Mouse (Mus musculus): Measurements from ENCODE around the gene Pm20d1. TPM values are rescaled to one million over a fixed set of nuclear protein-coding genes. Genes with fewer than 3 reads are reported as not detected.

The Pm20d1 gene
- polyA plus RNA-seq, 1 experiment: 0.11 TPM

GRCm38 (mm10) chr1:131837035-131837434 lies 39.9 kb downstream of the Pm20d1 start:
- TF ChIP-seq POLR2A (IDR thresholded peaks at IDR 0.05; ENCODE audit: low read depth, low read length) (no peak), CTCF (IDR thresholded peaks at IDR 0.05; ENCODE audit: extremely low read depth, insufficient read depth, insufficient read length, insufficient replicate concordance) (no peak)
- no peak overlapping the region for H3K4me3 ChIP-seq (ENCODE audit: extremely low read depth, insufficient read depth, insufficient read length)
- peaks cover 17% of the 10 kb centered on the region for H3K36me3 ChIP-seq (ENCODE audit: control insufficient read depth, insufficient read depth, low read length)
- no peaks in the 10 kb centered on the region for H3K27me3 ChIP-seq (ENCODE audit: control insufficient read depth, insufficient read depth, low read length)
- H3K4me1 ChIP-seq (ENCODE audit: control insufficient read depth, insufficient read depth, insufficient read length): peaks cover 5% of the 10 kb centered on the region; the same call in 1 of the 2 replicates
- H3K27ac ChIP-seq (ENCODE audit: insufficient read depth, low read length): no peak overlapping the region
- DNase-seq (ENCODE audit: low read depth in 1 of 2, low spot score in 2 of 2): no peak
- WGBS: 74% methylated on average over 3 of the region's 3 CpGs

DNA sequence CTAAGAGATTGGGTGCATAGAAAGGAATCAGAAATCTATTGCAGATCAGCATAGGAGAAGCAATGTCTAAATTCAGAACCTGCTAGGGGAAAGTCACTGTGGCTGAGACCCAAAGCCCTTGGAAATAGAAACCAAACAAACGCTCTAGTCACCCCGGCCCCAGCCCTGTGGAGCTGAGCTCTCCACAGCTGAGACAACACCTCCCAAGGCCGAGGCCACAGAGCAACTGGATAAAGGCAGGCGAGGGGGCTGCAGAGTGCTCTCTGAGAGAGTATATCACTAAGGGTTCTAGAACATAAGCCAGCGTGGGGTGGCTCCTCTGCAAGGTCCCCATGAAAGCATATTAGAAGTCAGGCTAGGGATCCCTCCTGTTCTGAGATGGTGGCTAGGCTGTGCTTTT lies 41.4 kb downstream of the Pm20d1 start:
- WGBS: 86% methylated on average over 5 of the region's 5 CpGs
- no peak for DNase-seq (ENCODE audit: low read depth in 1 of 2, low spot score in 2 of 2)
- Histone ChIP-seq H3K4me3 (ENCODE audit: extremely low read depth, insufficient read depth, insufficient read length) (no peak overlapping the region), H3K36me3 (ENCODE audit: control insufficient read depth, insufficient read depth, low read length) (peaks cover 29% of the 10 kb centered on the region), H3K4me1 (ENCODE audit: control insufficient read depth, insufficient read depth, insufficient read length) (peaks cover 5% of the 10 kb centered on the region; the same call in 1 of the 2 replicates), H3K27ac (ENCODE audit: insufficient read depth, low read length) (no peak overlapping the region), H3K27me3 (ENCODE audit: control insufficient read depth, insufficient read depth, low read length) (no peaks in the 10 kb centered on the region)
- no peak for TF ChIP-seq POLR2A (IDR thresholded peaks at IDR 0.05; ENCODE audit: low read depth, low read length)
- no peak for TF ChIP-seq CTCF (IDR thresholded peaks at IDR 0.05; ENCODE audit: extremely low read depth, insufficient read depth, insufficient read length, insufficient replicate concordance)

DNA sequence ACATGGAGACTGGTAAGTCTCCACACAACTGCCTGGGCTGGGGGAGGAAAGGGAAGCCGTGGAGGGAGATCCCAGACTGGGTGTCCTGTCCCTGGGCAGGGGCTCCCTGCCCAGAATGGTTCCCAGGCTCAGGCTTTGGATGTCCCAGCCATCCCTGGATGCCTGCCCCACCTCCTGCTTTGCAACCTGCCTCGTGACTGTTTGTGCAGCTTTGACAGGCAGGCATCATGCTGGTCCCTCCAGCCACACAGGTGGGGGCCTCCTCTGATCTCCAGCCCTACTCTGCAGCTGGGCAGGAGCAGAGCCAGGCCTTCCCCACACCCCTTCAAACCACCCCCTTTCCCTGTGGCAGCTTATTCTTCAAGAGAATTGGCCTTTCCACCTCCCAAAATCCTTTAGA lies 42.1 kb downstream of the Pm20d1 start:
- TF ChIP-seq POLR2A (IDR thresholded peaks at IDR 0.05; ENCODE audit: low read depth, low read length): no peak
- Histone ChIP-seq H3K4me1 (ENCODE audit: control insufficient read depth, insufficient read depth, insufficient read length) (peaks cover 5% of the 10 kb centered on the region; the same call in 1 of the 2 replicates), H3K36me3 (ENCODE audit: control insufficient read depth, insufficient read depth, low read length) (peaks cover 33% of the 10 kb centered on the region), H3K27me3 (ENCODE audit: control insufficient read depth, insufficient read depth, low read length) (no peaks in the 10 kb centered on the region), H3K27ac (ENCODE audit: insufficient read depth, low read length) (no peak overlapping the region), H3K4me3 (ENCODE audit: extremely low read depth, insufficient read depth, insufficient read length) (no peak overlapping the region)
- 76% methylated on average over 2 of the region's 2 CpGs for WGBS
- DNase-seq (ENCODE audit: low read depth in 1 of 2, low spot score in 2 of 2): no peak

GRCm38 (mm10) chr1:131842221-131842620 lies 45.0 kb downstream of the Pm20d1 start:
- no peak overlapping the region for H3K27ac ChIP-seq (ENCODE audit: insufficient read depth, low read length)
- WGBS: 91% methylated on average over 4 of the region's 4 CpGs
- peaks cover 41% of the 10 kb centered on the region for H3K36me3 ChIP-seq (ENCODE audit: control insufficient read depth, insufficient read depth, low read length)
- H3K4me1 ChIP-seq (ENCODE audit: control insufficient read depth, insufficient read depth, insufficient read length): no peaks in the 10 kb centered on the region
- no peak overlapping the region for H3K4me3 ChIP-seq (ENCODE audit: extremely low read depth, insufficient read depth, insufficient read length)
- no peaks in the 10 kb centered on the region for H3K27me3 ChIP-seq (ENCODE audit: control insufficient read depth, insufficient read depth, low read length)
- TF ChIP-seq POLR2A (IDR thresholded peaks at IDR 0.05; ENCODE audit: low read depth, low read length) (no peak), CTCF (IDR thresholded peaks at IDR 0.05; ENCODE audit: extremely low read depth, insufficient read depth, insufficient read length, insufficient replicate concordance) (no peak)
- no peak for DNase-seq (ENCODE audit: low read depth in 1 of 2, low spot score in 2 of 2)

- H3K27ac ChIP-seq (ENCODE audit: insufficient read depth, low read length): no peak overlapping the region
- H3K36me3 ChIP-seq (ENCODE audit: control insufficient read depth, insufficient read depth, low read length): peaks cover 43% of the 10 kb centered on the region
- 95% methylated on average over 10 of the region's 10 CpGs for WGBS
- no peaks in the 10 kb centered on the region for H3K4me1 ChIP-seq (ENCODE audit: control insufficient read depth, insufficient read depth, insufficient read length)
- H3K4me3 ChIP-seq (ENCODE audit: extremely low read depth, insufficient read depth, insufficient read length): no peak overlapping the region
- no peaks in the 10 kb centered on the region for H3K27me3 ChIP-seq (ENCODE audit: control insufficient read depth, insufficient read depth, low read length)
- no peak for TF ChIP-seq CTCF (IDR thresholded peaks at IDR 0.05; ENCODE audit: extremely low read depth, insufficient read depth, insufficient read length, insufficient replicate concordance)
- TF ChIP-seq POLR2A (IDR thresholded peaks at IDR 0.05; ENCODE audit: low read depth, low read length): no peak
- no peak for DNase-seq (ENCODE audit: low read depth in 1 of 2, low spot score in 2 of 2)
Observed at GRCm38 (mm10) chr1:131843758-131844157, 46.6 kb downstream of the Pm20d1 start.

- no peak for DNase-seq (ENCODE audit: low read depth in 1 of 2, low spot score in 2 of 2)
- H3K4me1 ChIP-seq (ENCODE audit: control insufficient read depth, insufficient read depth, insufficient read length): no peaks in the 10 kb centered on the region
- TF ChIP-seq POLR2A (IDR thresholded peaks at IDR 0.05; ENCODE audit: low read depth, low read length): no peak
- no peak for TF ChIP-seq CTCF (IDR thresholded peaks at IDR 0.05; ENCODE audit: extremely low read depth, insufficient read depth, insufficient read length, insufficient replicate concordance)
- no peak overlapping the region for H3K4me3 ChIP-seq (ENCODE audit: extremely low read depth, insufficient read depth, insufficient read length)
- H3K27ac ChIP-seq (ENCODE audit: insufficient read depth, low read length): no peak overlapping the region
- peaks cover 40% of the 10 kb centered on the region for H3K36me3 ChIP-seq (ENCODE audit: control insufficient read depth, insufficient read depth, low read length)
- H3K27me3 ChIP-seq (ENCODE audit: control insufficient read depth, insufficient read depth, low read length): no peaks in the 10 kb centered on the region
- WGBS: 89% methylated on average over 8 of the region's 8 CpGs
Observed at GRCm38 (mm10) chr1:131844883-131845282, 47.7 kb downstream of the Pm20d1 start.

DNA sequence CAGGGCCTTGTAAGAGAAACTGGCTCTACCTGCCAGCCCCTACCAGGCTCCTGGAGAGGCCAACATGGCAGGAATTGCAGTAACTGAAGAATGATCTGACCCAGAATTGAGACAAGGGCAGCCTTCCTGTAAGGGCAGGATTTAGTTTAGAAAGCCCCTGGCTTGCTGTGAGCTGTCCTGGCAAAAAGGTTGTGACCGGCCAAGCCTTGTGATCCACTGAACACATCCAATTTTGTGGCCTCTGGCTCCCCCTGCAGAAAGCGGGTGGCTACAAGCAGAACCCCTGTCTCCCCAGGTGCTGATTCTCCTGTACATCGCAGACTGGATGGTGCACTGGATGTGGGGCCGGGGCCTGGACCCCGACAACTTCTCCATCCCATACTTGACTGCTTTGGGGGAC lies 49.1 kb downstream of the Pm20d1 start:
- 89% methylated on average over 5 of the region's 5 CpGs for WGBS
- DNase-seq (ENCODE audit: low read depth in 1 of 2, low spot score in 2 of 2): peak in 1 of 2 experiments; percentile 67
- Histone ChIP-seq H3K4me1 (ENCODE audit: control insufficient read depth, insufficient read depth, insufficient read length) (no peaks in the 10 kb centered on the region), H3K27me3 (ENCODE audit: control insufficient read depth, insufficient read depth, low read length) (no peaks in the 10 kb centered on the region), H3K36me3 (ENCODE audit: control insufficient read depth, insufficient read depth, low read length) (peaks cover 33% of the 10 kb centered on the region), H3K4me3 (ENCODE audit: extremely low read depth, insufficient read depth, insufficient read length) (no peak overlapping the region), H3K27ac (ENCODE audit: insufficient read depth, low read length) (no peak overlapping the region)
- TF ChIP-seq CTCF (IDR thresholded peaks at IDR 0.05; ENCODE audit: extremely low read depth, insufficient read depth, insufficient read length, insufficient replicate concordance): peak; percentile 40; the same call in 1 of the 2 replicates
- no peak for TF ChIP-seq POLR2A (IDR thresholded peaks at IDR 0.05; ENCODE audit: low read depth, low read length)

All from spleen, adult 2 months (tissue).